8 mouse cellular contexts compared by ENCODE assay signal in the genomic region with DNA sequence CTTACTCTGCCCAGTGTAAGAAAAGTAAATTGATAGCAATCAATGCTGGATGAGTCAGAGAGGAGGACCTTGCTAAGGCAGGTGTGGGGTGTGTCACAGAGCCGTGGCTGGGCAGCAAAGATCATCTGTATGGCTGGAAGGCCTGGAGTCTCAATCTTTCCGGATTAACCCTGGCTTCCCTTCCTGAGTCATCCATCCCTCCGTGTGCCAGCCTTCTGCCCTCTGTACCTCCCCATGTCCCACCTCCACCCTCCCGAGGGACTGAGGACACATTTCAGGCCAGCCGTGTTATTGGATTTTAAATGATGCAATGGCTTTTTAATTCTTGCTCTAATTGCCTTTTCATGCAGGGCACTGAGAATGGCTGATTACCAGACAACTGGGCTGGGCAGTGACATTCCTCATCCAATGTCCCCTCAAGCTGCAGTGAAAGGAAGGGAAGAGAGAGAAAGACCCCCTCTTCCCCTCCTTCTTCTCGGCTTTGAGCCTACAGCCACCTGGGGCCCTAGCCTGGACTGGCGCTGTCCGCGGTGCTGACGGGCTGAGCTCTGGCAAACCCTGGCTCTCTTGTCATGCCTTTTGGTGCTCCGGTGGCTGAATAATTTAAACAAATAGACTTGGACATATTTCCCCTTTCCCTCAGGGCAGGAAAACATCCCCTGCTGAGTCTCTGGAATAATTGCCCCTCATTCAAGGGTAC. TPM values are rescaled to one million over a fixed set of nuclear protein-coding genes. Genes with fewer than 3 reads are reported as not detected.
DNase-seq lines count a peak whose midpoint lies in the region; ATAC-seq and TF ChIP-seq lines count a peak whose summit lies in the region.

No protein-coding gene starts in this region.

- H3K4me3 ChIP-seq in heart, adult 2 months = no peak overlapping the region
- H3K4me3 ChIP-seq in hindbrain, embryonic 14.5 days (replicated peaks; ENCODE audit: low read length) = no peak overlapping the region
- H3K4me3 ChIP-seq in layer of hippocampus, adult 2 months = no peak overlapping the region

- intact Hi-C loops in heart, adult 2 months (cut with DNase I) = loop anchor here (2.0 kb wide), 1 partner anchor 24 kb away; no protein-coding TSS in a partner anchor
- intact Hi-C loops in heart, postnatal 25 days (cut with DNase I) = no loop called here

- no peak overlapping the region for H3K4me2 ChIP-seq in hindbrain, embryonic 14.5 days (replicated peaks)

- no peak overlapping the region for H3K9ac ChIP-seq in heart, adult 2 months (ENCODE audit: low read depth, low read length)
- no peak overlapping the region for H3K9ac ChIP-seq in hindbrain, embryonic 14.5 days

- no peak overlapping the region for H3K27ac ChIP-seq in heart, adult 2 months
- 0 out of 2 replicates have a peak overlapping the region, but pooled peaks have one; percentile 14 for H3K27ac ChIP-seq in hindbrain, embryonic 14.5 days
- no peak overlapping the region for H3K27ac ChIP-seq in layer of hippocampus, adult 2 months

- 21% methylated on average over 11 of the region's 11 CpGs for WGBS in heart, adult 2 months
- WGBS in hindbrain, embryonic 14.5 days = 10% methylated on average over 11 of the region's 11 CpGs

- peak; percentile 70; the same call in 1 of the 2 replicates for ATAC-seq in hindbrain, embryonic 14.5 days (ENCODE audit: low FRiP score)
- 0 out of 2 replicates have a peak, but pooled peaks have one; percentile 61 for ATAC-seq in megakaryocyte-erythroid progenitor cell, adult 5-6 weeks (replicated peaks; ENCODE audit: low FRiP score, low TSS enrichment, poor library complexity, severe bottlenecking)

- H3K9me3 ChIP-seq in hindbrain, embryonic 14.5 days (ENCODE audit: control insufficient read depth, low read length) = no peaks in the 10 kb centered on the region

- H3K36me3 ChIP-seq in heart, adult 2 months (ENCODE audit: control insufficient read depth, insufficient read depth, low read length) = no peaks in the 10 kb centered on the region
- no peaks in the 10 kb centered on the region for H3K36me3 ChIP-seq in hindbrain, embryonic 14.5 days (replicated peaks; ENCODE audit: control insufficient read depth, insufficient read depth)

- TF ChIP-seq POLR2A in heart, adult 2 months (IDR thresholded peaks at IDR 0.05; ENCODE audit: insufficient read depth, low read depth, low read length) = no peak

- TF ChIP-seq CTCF in heart, adult 2 months (IDR thresholded peaks at IDR 0.05) = no peak
- no peak for TF ChIP-seq CTCF in layer of hippocampus, adult 2 months (conservative IDR thresholded peaks at IDR 0.05)

- no peaks in the 10 kb centered on the region for H3K4me1 ChIP-seq in heart, adult 2 months (ENCODE audit: control insufficient read depth, insufficient read depth, low read length)
- peaks cover 28% of the 10 kb centered on the region for H3K4me1 ChIP-seq in hindbrain, embryonic 14.5 days (replicated peaks; ENCODE audit: control insufficient read depth, insufficient read depth, low read length)

- no peaks in the 10 kb centered on the region for H3K27me3 ChIP-seq in heart, adult 2 months (ENCODE audit: control insufficient read depth, insufficient read depth, low read length)
- no peaks in the 10 kb centered on the region for H3K27me3 ChIP-seq in hindbrain, embryonic 14.5 days (ENCODE audit: control insufficient read depth, insufficient read depth, low read length)

- TF ChIP-seq EP300 in heart, adult 2 months (IDR thresholded peaks at IDR 0.05; ENCODE audit: insufficient read depth, low read depth, low read length) = no peak

- H3K79me2 ChIP-seq in heart, adult 2 months (replicated peaks; ENCODE audit: control insufficient read depth, insufficient read depth, low read length) = no peaks in the 10 kb centered on the region

- DNase-seq in heart, adult 2 months = peak; percentile 48 to 78
- DNase-seq in heart, postnatal 25 days (ENCODE audit: low spot score) = no peak
- DNase-seq in ES-CJ7 (ENCODE audit: low read depth, low spot score) = peak; percentile 82
- peak; percentile 83 for DNase-seq in embryo, embryonic 10.5 days (ENCODE audit: low spot score)
- peak; percentile 80 for DNase-seq in hindbrain, embryonic 14.5 days (ENCODE audit: low spot score)
- DNase-seq in testis, postnatal 10 days (ENCODE audit: low spot score) = peak; percentile 96
- no peak for DNase-seq in layer of hippocampus, adult 2 months (ENCODE audit: low spot score in 2 of 2)

RNA-seq across cellular contexts. Expression of gene Lemd2, which starts 24.1 kb away (rescaled TPM):
- total RNA-seq in heart, adult 2 months (2021) = 10 to 100 TPM; 30.0 to 31.4 TPM
- polyA plus RNA-seq in heart, adult 2 months (2012; rRNA removed) = 38.3 and 39.5 TPM in 2 replicates
- 10 to 100 TPM; 28.8 to 29.4 TPM for total RNA-seq in heart, postnatal 25 days (2021)
- polyA plus RNA-seq in hindbrain, embryonic 14.5 days (2014; fragmentation: Nextera tagmentation; extraction: Ambion mirVana) = 24.3 and 24.9 TPM in 2 replicates
- 26.5 and 33.4 TPM in 2 replicates for total RNA-seq in megakaryocyte-erythroid progenitor cell, adult 5-6 weeks (2014; fragmentation: Nextera tagmentation)
- total RNA-seq in megakaryocyte-erythroid progenitor cell, adult 5-6 weeks (2017) = 15.0 and 31.4 TPM in 2 replicates
- 10 to 100 TPM; 44.6 to 44.7 TPM for total RNA-seq in layer of hippocampus, adult 2 months (2021)

Comparison
In these comparisons a context has a peak if more than half of its experiments do, and no peak if none do; other contexts are left out.
1. DNase-seq: peak in heart, adult 2 months (2 of 2), ES-CJ7 (single experiment), embryo, embryonic 10.5 days (single experiment), hindbrain, embryonic 14.5 days (single experiment) and testis, postnatal 10 days (single experiment); none in heart, postnatal 25 days (single experiment) and layer of hippocampus, adult 2 months (0 of 2).